Mouse (Mus musculus): Measurements from ENCODE around the gene Unkl. TPM values are rescaled to one million over a fixed set of nuclear protein-coding genes. Genes with fewer than 3 reads are reported as not detected.

Gene Unkl
- polyA plus RNA-seq, 1 experiment from 2014 or later, result 14.8 TPM

DNA sequence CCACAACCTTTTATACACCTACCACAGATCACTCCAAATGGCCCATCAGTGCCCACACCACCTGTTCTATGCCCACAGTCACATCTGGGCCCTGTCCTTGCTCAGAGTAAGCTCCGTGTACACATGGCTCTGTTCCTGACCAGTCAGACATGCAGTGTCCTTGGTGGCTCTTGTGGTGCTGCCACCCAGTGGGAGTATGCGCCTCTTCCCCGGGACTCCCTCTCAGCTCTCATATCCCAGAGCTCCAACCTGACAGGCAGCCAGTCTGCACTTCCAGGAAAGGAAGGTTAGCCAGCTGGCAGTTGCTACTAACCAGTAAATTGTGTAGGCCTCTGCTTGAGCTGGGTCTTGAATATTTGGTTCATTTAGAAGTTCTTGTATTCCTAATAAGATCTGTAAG is 76.3 kb downstream of the Unkl start:
- Histone ChIP-seq H3K4me2 (no peak overlapping the region), H3K36me3 (peaks cover 80% of the 10 kb centered on the region), H3K27me3 (replicated peaks) (no peaks in the 10 kb centered on the region), H3K4me3 (replicated peaks) (no peak overlapping the region), H3K9me3 (replicated peaks) (no peaks in the 10 kb centered on the region), H3K27ac (replicated peaks) (no peak overlapping the region), H3K4me1 (peaks cover 3% of the 10 kb centered on the region), H3K9ac (replicated peaks) (no peak overlapping the region)
- no peak for ATAC-seq (ENCODE audit: low FRiP score)
- 63% methylated on average over 3 of the region's 3 CpGs for WGBS

DNA sequence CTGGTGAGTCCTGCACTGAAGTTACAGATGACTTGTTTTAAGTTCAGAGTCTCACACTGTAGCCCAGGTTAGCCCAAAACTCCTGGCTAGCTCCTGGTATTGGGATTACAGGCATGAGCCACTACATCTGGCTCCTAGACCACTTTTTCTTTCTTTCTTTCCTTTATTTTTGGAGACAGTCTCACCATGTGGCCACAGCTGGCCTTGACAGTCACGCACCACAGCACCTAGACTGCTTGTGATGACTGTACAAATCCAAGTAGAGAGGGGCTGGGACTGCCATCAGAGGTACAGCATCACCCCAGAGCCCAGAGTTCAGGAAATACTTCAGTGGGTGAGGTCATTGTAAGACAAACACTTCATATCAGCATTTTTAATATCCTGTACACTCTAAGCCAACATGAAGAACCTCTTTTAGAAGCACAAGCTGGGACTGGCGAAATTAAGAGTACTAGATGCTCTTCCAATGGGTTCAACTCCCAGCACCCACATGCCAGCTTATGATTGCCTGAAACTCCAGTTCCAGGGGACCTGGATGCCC is 82.7 kb downstream of the Unkl start:
- Histone ChIP-seq H3K27ac (replicated peaks) (no peak overlapping the region), H3K4me2 (peak overlapping the region; percentile 97), H3K9me3 (replicated peaks) (no peaks in the 10 kb centered on the region), H3K36me3 (peaks cover 36% of the 10 kb centered on the region), H3K27me3 (replicated peaks) (no peaks in the 10 kb centered on the region), H3K9ac (replicated peaks) (no peak overlapping the region), H3K4me3 (replicated peaks) (peak overlapping the region; percentile 74), H3K4me1 (peaks cover 42% of the 10 kb centered on the region)
- ATAC-seq (ENCODE audit: low FRiP score), result no peak
- 92% methylated on average over 2 of the region's 2 CpGs for WGBS

DNA sequence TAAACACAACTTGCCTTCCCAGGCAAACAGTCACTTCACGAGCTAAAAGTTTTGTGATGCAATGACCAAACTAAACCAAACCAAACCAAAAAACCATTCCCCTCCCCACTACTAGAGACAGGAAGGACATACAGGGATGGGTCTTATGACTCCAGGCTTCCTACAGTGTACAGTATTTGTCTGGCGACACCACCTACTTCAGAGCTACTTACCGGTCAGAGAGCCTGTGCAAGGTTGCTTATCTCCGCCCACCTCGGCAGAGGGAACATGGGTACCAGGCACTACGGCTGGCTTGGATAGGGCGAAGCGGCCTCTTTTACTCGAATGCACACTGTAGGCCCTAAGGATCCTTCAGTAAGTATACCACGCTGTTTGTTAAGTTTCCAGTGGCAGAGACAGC is 84.1 kb downstream of the Unkl start:
- WGBS, result 0% methylated on average over 10 of the region's 10 CpGs
- H3K9me3 ChIP-seq (replicated peaks), result no peaks in the 10 kb centered on the region
- peaks cover 42% of the 10 kb centered on the region for H3K4me1 ChIP-seq
- H3K36me3 ChIP-seq, result peaks cover 21% of the 10 kb centered on the region
- H3K4me2 ChIP-seq, result peak overlapping the region; percentile 97
- ATAC-seq (ENCODE audit: low FRiP score), result no peak
- H3K9ac ChIP-seq (replicated peaks), result peak overlapping the region; percentile 79
- H3K4me3 ChIP-seq (replicated peaks), result peak overlapping the region; percentile 74
- no peaks in the 10 kb centered on the region for H3K27me3 ChIP-seq (replicated peaks)
- H3K27ac ChIP-seq (replicated peaks), result peak overlapping the region; percentile 99

DNA sequence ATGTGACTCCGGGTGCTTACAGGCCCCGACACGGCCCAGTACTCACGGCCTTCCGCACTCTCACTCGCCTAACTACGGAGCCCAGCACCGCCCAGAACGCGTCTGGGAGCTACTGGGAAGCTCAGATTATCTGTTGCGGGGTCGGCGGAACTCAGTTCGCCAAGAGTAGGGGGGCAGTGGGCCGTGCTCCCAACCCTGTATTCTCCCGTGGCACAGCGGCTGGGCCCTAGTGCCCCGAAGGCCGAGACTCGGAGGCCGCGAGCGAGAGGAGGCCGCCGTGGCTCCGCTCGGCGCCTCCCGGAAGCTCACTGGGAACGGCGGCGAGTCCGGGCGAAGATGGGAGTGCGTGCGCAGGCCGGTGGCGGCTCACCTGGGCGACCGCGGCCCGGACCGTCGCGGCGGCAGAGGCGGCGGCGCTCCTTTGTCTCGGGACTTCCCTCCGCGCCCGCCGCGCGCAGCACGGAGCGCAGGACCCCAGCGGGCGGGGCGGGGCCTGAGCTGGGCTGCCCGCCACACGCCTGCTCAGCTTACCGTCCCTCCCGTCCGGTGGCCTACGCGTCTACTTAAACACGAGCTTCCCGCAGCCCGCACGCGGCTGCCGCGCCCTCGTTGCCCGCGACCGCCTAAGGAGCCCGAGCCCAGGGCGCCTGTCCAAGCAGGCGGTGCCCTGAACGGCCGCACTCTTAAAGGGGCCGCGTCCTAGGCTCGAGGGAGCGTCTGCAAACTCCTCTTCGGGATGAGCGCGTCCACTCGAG is 84.9 kb downstream of the Unkl start:
- 0 out of 2 replicates have a peak, but pooled peaks cover 2% of the 10 kb centered on the region for H3K27me3 ChIP-seq (replicated peaks)
- peak overlapping the region; percentile 99 for H3K27ac ChIP-seq (replicated peaks)
- no peaks in the 10 kb centered on the region for H3K9me3 ChIP-seq (replicated peaks)
- under 1% methylated on average over 86 of the region's 92 CpGs for WGBS
- ATAC-seq (ENCODE audit: low FRiP score), result peak; percentile 92
- H3K4me2 ChIP-seq, result peak overlapping the region; percentile 97
- peak overlapping the region; percentile 74 for H3K4me3 ChIP-seq (replicated peaks)
- peak overlapping the region; percentile 79 for H3K9ac ChIP-seq (replicated peaks)
- peaks cover 42% of the 10 kb centered on the region for H3K4me1 ChIP-seq
- H3K36me3 ChIP-seq, result peaks cover 13% of the 10 kb centered on the region

DNA sequence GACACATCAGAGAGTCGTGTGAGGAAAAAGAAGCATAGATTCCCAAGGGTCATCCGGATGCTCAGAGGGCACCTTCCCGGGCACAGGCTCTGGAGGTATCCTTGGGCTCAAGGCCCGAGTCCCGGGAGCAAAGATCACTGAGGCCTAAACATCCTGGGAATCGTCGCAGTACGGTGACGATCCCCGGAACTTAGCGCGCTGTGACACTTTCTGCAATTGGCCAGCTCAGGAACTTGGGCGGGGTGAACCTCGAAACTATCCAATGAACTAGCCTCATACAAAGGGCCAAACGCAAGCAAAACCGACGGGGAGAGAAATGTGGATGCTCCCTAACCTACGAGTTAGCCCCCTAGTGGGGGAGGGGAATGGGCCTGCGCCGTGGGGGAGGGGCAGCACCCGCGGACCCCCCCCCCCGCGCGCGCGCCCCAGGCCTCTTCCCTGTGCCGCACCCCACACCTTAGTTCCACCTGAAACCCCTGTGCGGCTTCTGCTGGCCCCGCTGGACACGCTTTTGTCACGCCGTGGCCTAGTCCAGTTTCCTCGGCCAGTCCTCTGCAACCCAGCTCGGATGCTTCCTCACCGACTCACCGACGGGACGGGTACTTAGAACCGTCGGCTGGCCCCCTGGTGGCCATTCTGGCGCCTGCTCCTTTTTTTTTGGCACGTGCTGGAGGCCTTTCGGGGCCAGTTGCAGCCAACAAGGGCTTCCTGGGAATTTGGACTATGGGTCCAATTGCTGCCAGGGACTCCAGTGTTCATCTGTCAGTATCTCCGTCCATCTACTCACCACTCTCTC is 85.7 kb downstream of the Unkl start:
- Histone ChIP-seq H3K4me3 (replicated peaks) (peak overlapping the region; percentile 74), H3K9ac (replicated peaks) (peak overlapping the region; percentile 79), H3K27me3 (replicated peaks) (peaks cover 2% of the 10 kb centered on the region; the same call in 1 of the 2 replicates), H3K9me3 (replicated peaks) (no peaks in the 10 kb centered on the region), H3K4me2 (peak overlapping the region; percentile 56), H3K27ac (replicated peaks) (peak overlapping the region; percentile 99), H3K4me1 (peaks cover 42% of the 10 kb centered on the region), H3K36me3 (peaks cover 6% of the 10 kb centered on the region)
- ATAC-seq (ENCODE audit: low FRiP score), result peak; percentile 84
- under 1% methylated on average over 34 of the region's 45 CpGs for whole genome bisulfite sequencing

DNA sequence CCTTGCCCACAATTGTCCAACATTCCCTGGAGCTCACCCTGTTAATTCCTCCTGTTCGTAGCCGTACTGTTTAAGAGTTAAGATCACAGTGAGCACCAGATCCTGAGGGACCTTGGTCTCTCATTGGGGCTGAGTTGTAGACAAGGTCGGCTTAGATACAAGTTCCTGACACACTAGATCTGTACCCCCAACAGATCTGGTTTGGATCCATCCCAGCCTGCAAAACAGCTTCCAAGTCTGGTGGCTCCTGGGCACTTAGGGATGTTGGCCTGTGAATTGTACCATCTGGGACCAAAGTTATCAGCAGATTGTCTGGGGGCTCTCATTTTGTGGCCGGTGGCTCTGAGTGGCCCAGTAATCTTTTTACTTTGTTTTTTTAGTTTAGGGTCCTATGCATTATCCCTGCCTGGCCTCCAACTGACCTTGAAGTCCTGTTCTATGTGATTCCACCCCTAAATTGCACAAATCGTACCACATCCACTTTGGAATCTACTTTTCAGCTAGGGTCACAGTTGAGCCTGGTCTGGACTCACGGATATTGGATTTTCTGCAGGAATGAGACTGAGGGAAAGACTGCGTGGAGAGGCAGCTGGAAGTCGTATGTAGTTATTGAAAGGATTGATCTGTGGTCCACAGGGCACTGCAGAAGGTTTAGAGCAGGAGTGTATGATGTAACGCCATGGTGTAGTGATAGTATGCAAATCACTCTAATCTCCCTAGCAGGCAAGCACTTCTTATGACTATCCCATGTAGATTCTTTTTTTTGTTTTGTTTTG is 86.6 kb downstream of the Unkl start, which contains the start of gene Ube2i:
Ube2i (minus strand) TSS at position 52 of the 776 bp plus-strand sequence.
- Histone ChIP-seq H3K4me3 (replicated peaks) (peak within 1 kb of the TSS; percentile 74), H3K9ac (replicated peaks) (peak within 1 kb of the TSS; percentile 79), H3K27ac (replicated peaks) (peak within 1 kb of the TSS; percentile 99), H3K4me1 (peaks cover 36% of the 10 kb centered on the region), H3K27me3 (replicated peaks) (peaks cover 2% of the 10 kb centered on the region; the same call in 1 of the 2 replicates), H3K4me2 (peak within 1 kb of the TSS; percentile 56), H3K36me3 (no peaks in the 10 kb centered on the region), H3K9me3 (replicated peaks) (no peaks in the 10 kb centered on the region)
- 81% methylated on average over 9 of the region's 9 CpGs for WGBS
- no peak for ATAC-seq (ENCODE audit: low FRiP score)

DNA sequence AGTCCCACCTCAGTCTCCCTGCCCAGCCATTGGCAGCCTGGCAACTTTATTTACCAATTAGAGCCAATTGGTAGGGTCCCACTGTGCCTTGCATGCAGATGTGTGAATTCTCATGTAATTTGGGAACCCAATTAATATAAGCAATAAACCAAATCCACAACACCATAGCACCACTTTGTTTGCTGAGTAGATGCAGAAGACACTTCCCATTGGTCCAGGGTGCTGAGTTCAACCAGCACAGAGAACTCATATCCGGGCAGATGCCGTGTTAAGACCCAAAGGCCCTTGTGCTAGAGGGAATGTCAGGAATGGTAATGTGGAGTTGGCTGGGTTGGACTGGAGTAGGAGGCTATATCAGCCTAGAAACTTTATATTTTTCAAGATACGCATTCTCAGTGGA is 87.6 kb downstream of the Unkl start:
- ATAC-seq (ENCODE audit: low FRiP score), result no peak
- WGBS, result 89% methylated on average over 3 of the region's 3 CpGs
- H3K9me3 ChIP-seq (replicated peaks), result no peaks in the 10 kb centered on the region
- no peak overlapping the region for H3K27ac ChIP-seq (replicated peaks)
- no peak overlapping the region for H3K4me2 ChIP-seq
- no peaks in the 10 kb centered on the region for H3K36me3 ChIP-seq
- no peak overlapping the region for H3K9ac ChIP-seq (replicated peaks)
- H3K4me3 ChIP-seq (replicated peaks), result no peak overlapping the region
- H3K27me3 ChIP-seq (replicated peaks), result peaks cover 2% of the 10 kb centered on the region; the same call in 1 of the 2 replicates
- peaks cover 26% of the 10 kb centered on the region for H3K4me1 ChIP-seq

DNA sequence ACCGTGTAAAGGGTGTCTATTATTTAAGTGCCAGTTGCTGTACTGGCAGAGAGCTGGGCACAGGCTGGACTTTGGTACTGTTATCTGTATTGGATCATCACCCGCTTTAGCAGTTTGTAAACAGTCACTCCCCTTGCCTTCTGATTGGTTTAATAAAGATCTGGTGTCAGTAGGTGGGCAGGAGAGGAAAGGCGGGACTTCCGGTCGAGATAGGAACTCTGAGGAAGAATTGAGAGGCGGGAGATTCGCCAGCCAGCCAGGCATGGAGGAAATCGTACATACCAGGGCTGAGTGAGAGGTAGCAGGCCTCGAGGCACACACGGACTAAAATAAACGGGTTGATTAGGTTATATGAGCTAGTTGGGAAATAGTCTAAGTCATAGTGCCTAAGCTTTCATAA is 93.9 kb downstream of the Unkl start:
- H3K4me2 ChIP-seq, result peak overlapping the region; percentile 13; the same call in 1 of the 2 replicates
- 54% methylated on average over 11 of the region's 11 CpGs for WGBS
- no peaks in the 10 kb centered on the region for H3K4me1 ChIP-seq
- H3K9ac ChIP-seq (replicated peaks), result no peak overlapping the region
- H3K36me3 ChIP-seq, result no peaks in the 10 kb centered on the region
- no peak overlapping the region for H3K4me3 ChIP-seq (replicated peaks)
- peaks cover 2% of the 10 kb centered on the region; the same call in 1 of the 2 replicates for H3K27me3 ChIP-seq (replicated peaks)
- no peak for ATAC-seq (ENCODE audit: low FRiP score)
- H3K27ac ChIP-seq (replicated peaks), result no peak overlapping the region
- no peaks in the 10 kb centered on the region for H3K9me3 ChIP-seq (replicated peaks)

Small RNA genes within 50 kb of the gene (microRNA-seq; reads per million reads assigned to microRNA genes)
- 1.4 reads per million for gene Mir3547

Other genes starting within 250 kb of the Unkl start
- gene Jpt2, start 227.7 kb upstream of the Unkl start, polyA plus RNA-seq (2015; fragmentation: Nextera tagmentation; extraction: Ambion mirVana), result 81.4 and 102 TPM in 2 replicates
- gene Cramp1l, start 172.6 kb upstream of the Unkl start, polyA plus RNA-seq (2015; fragmentation: Nextera tagmentation; extraction: Ambion mirVana), result 5.3 and 5.5 TPM in 2 replicates
- 15.7 and 18.6 TPM in 2 replicates for gene Ift140, start 172.3 kb upstream of the Unkl start, polyA plus RNA-seq (2015; fragmentation: Nextera tagmentation; extraction: Ambion mirVana)
- 11.4 and 13.3 TPM in 2 replicates for gene Tmem204, start 104.8 kb upstream of the Unkl start, polyA plus RNA-seq (2015; fragmentation: Nextera tagmentation; extraction: Ambion mirVana)
- 56.5 and 57.6 TPM in 2 replicates for gene Telo2, start 72.4 kb upstream of the Unkl start, polyA plus RNA-seq (2015; fragmentation: Nextera tagmentation; extraction: Ambion mirVana)
- 0.13 TPM in 1 of 2 replicates, not detected in the other for gene Ptx4, start 67.6 kb upstream of the Unkl start, polyA plus RNA-seq (2015; fragmentation: Nextera tagmentation; extraction: Ambion mirVana)
- gene Clcn7, start 55.0 kb upstream of the Unkl start, polyA plus RNA-seq (2015; fragmentation: Nextera tagmentation; extraction: Ambion mirVana), result 25.1 and 28.7 TPM in 2 replicates
- not detected in 2 replicates for gene Ccdc154, start 25.9 kb upstream of the Unkl start, polyA plus RNA-seq (2015; fragmentation: Nextera tagmentation; extraction: Ambion mirVana)
- gene Gm38655, start 12.9 kb upstream of the Unkl start, polyA plus RNA-seq (2015; fragmentation: Nextera tagmentation; extraction: Ambion mirVana), result not detected in 2 replicates
- gene BC003965, start 3.8 kb upstream of the Unkl start, polyA plus RNA-seq (2015; fragmentation: Nextera tagmentation; extraction: Ambion mirVana), result 31.5 and 31.7 TPM in 2 replicates
- 99.6 and 110 TPM in 2 replicates for gene Gnptg, start 51.7 kb downstream of the Unkl start, polyA plus RNA-seq (2015; fragmentation: Nextera tagmentation; extraction: Ambion mirVana)
- gene Tsr3, start 51.8 kb downstream of the Unkl start, polyA plus RNA-seq (2015; fragmentation: Nextera tagmentation; extraction: Ambion mirVana), result 57.8 and 60.2 TPM in 2 replicates
- gene Baiap3, start 68.0 kb downstream of the Unkl start, polyA plus RNA-seq (2015; fragmentation: Nextera tagmentation; extraction: Ambion mirVana), result 9.9 and 10.3 TPM in 2 replicates
- 400 and 434 TPM in 2 replicates for gene Ube2i, start 86.2 kb downstream of the Unkl start, polyA plus RNA-seq (2015; fragmentation: Nextera tagmentation; extraction: Ambion mirVana)
- gene Prss34, start 110.0 kb downstream of the Unkl start, polyA plus RNA-seq (2015; fragmentation: Nextera tagmentation; extraction: Ambion mirVana), result 0.13 and 0.14 TPM in 2 replicates
- not detected in 2 replicates for gene Prss28, start 120.2 kb downstream of the Unkl start, polyA plus RNA-seq (2015; fragmentation: Nextera tagmentation; extraction: Ambion mirVana)
- not detected in 2 replicates for gene Prss29, start 130.3 kb downstream of the Unkl start, polyA plus RNA-seq (2015; fragmentation: Nextera tagmentation; extraction: Ambion mirVana)
- 0.19 TPM in 1 of 2 replicates, not detected in the other for gene Tpsab1, start 157.2 kb downstream of the Unkl start, polyA plus RNA-seq (2015; fragmentation: Nextera tagmentation; extraction: Ambion mirVana)
- 1.2 and 1.8 TPM in 2 replicates for gene Tpsb2, start 177.9 kb downstream of the Unkl start, polyA plus RNA-seq (2015; fragmentation: Nextera tagmentation; extraction: Ambion mirVana)
- gene Tpsg1, start 180.9 kb downstream of the Unkl start, polyA plus RNA-seq (2015; fragmentation: Nextera tagmentation; extraction: Ambion mirVana), result 0.34 and 0.74 TPM in 2 replicates
- 10.1 and 10.9 TPM in 2 replicates for gene Cacna1h, start 245.4 kb downstream of the Unkl start, polyA plus RNA-seq (2015; fragmentation: Nextera tagmentation; extraction: Ambion mirVana)

All from neural tube, embryonic 15.5 days (tissue).